Mouse (Mus musculus): ENCODE measurements around the gene Hspa14.

GRCm38 (mm10) chr2:3493833-3494409, 18.7 kb downstream of the Hspa14 start:
- no peak for TF ChIP-seq CTCF (IDR thresholded peaks at IDR 0.05; ENCODE audit: control insufficient read depth, insufficient read depth, low read length)
- no peak for TF ChIP-seq POLR2A (IDR thresholded peaks at IDR 0.05; ENCODE audit: borderline replicate concordance, control insufficient read depth, low read depth, low read length)

Measured in bone marrow, adult 2 months (tissue).